Mouse (Mus musculus): ENCODE results near the gene Cbx5.

- no peak for TF ChIP-seq HCFC1 (IDR thresholded peaks at IDR 0.05; ENCODE audit: borderline replicate concordance, insufficient read depth, low read length)
- TF ChIP-seq CHD2 (IDR thresholded peaks at IDR 0.05; ENCODE audit: low read depth, low read length): no peak
- no peak for TF ChIP-seq ZC3H11A (IDR thresholded peaks at IDR 0.05; ENCODE audit: borderline replicate concordance, low read depth, low read length)
- no peak for TF ChIP-seq MAFK (IDR thresholded peaks at IDR 0.05; ENCODE audit: insufficient read depth, low read depth, low read length)
- no peak for TF ChIP-seq ZNF384 (IDR thresholded peaks at IDR 0.05; ENCODE audit: low read depth, low read length)
Measured at GRCm38 (mm10) chr15:103216052-103216451, 23.6 kb downstream of the Cbx5 start.

Data from ES-E14 (cell line).